Mouse (Mus musculus) small intestine, adult 2 months (tissue): ENCODE results near the gene Adm2.

Experiments
- CTCF ChIP-seq: fragments of 200-500 bp; IDR thresholded peaks from 2 replicates; pipeline ENCODE4 v1.5.1; 2012; ENCODE audit warnings: low read depth, mild to moderate bottlenecking, control low read depth, inconsistent platforms, low read length, moderate library complexity, mixed read lengths; ENCODE audit not compliant: insufficient replicate concordance, insufficient read length; ENCODE audit errors: extremely low read depth
- POLR2A ChIP-seq: fragments of 200-500 bp; IDR thresholded peaks from 2 replicates; pipeline ENCODE4 v1.6.1; 2012; ENCODE audit warnings: low read depth, mild to moderate bottlenecking, control low read depth, inconsistent platforms, low read length, moderate library complexity

- no peak for TF ChIP-seq POLR2A
- no peak for TF ChIP-seq CTCF
These were observed 28.8 kb downstream of the Adm2 start for GRCm38 (mm10) chr15:89351302-89351701.
